Mouse (Mus musculus): Measurements from ENCODE around the gene Plpp3.

DNA sequence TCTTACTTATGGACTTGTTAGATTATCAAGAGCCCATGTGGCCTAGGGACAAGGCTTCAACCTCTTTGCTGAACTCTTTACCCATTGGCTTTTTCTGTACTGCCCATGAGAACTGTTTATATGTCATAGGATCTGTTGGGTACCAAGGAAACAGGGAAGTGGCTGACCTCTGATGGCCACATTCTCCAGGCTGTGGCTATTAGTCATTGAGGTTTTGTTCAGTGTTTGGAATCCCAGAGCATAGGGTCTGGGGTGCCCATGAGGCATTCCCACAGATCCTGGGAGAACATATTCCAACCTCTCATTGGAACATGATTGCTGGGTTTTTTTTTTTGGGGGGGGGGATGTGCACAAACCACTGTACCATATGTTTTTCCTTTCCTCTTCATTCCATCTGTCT lies 56.2 kb downstream of the Plpp3 start:
- TF ChIP-seq POLR2A (IDR thresholded peaks at IDR 0.05; ENCODE audit: extremely low read depth, insufficient read depth, low read length), result no peak
- TF ChIP-seq CTCF (IDR thresholded peaks at IDR 0.05; ENCODE audit: low read depth, low read length), result no peak

All from liver, adult 2 months (tissue).